Mouse (Mus musculus) MEL (cell line): ENCODE results near the gene Nfasc. TPM values are rescaled to one million over a fixed set of nuclear protein-coding genes. Genes with fewer than 3 reads are reported as not detected.

Experiments
- DNase-seq: peaks from one replicate; pipeline ENCODE4 v3.0.0; 2011; ENCODE audit warnings: low read depth, low spot score
- H3K27ac ChIP-seq: 2 replicates; pipeline ENCODE4 v1.5.1; 2012; ENCODE audit warnings: low read depth, mild to moderate bottlenecking, control low read depth, low read length, moderate library complexity; ENCODE audit not compliant: control insufficient read depth
- H3K27me3 ChIP-seq, 2 experiments: fragments of 150-350 bp in 1 of 2; sonication (generic) in 1 of 2; 2 replicates each; pipeline ENCODE4 v1.6.1; 2012; ENCODE audit warnings: low read length in 2 of 2, mild to moderate bottlenecking in 2 of 2, improper control_type of control experiment in 1 of 2, moderate library complexity in 1 of 2; ENCODE audit not compliant: insufficient read depth in 2 of 2, control insufficient read depth in 1 of 2
- H3K36me3 ChIP-seq, 2 experiments: 2 replicates each; pipeline ENCODE4 v1.6.1; 2012 to 2014; ENCODE audit warnings: low read length in 2 of 2, improper control_type of control experiment in 1 of 2, inconsistent platforms in 1 of 2, mild to moderate bottlenecking in 1 of 2; ENCODE audit not compliant: insufficient read depth in 2 of 2, control insufficient read depth in 1 of 2
- H3K4me1 ChIP-seq, 2 experiments: fragments of 150-350 bp in 1 of 2; sonication (generic) in 1 of 2; 2 replicates each; pipeline ENCODE4 v1.6.1; 2012; ENCODE audit warnings: low read length in 2 of 2, improper control_type of control experiment in 1 of 2, mild to moderate bottlenecking in 1 of 2; ENCODE audit not compliant: insufficient read depth in 2 of 2, control insufficient read depth in 1 of 2
- H3K4me3 ChIP-seq, 2 experiments: fragments of 150-350 bp in 1 of 2; sonication (generic) in 1 of 2; 2 replicates each; pipeline ENCODE4 v1.5.1; 2012; ENCODE audit warnings: low read depth in 2 of 2, low read length in 2 of 2, mild to moderate bottlenecking in 2 of 2, moderate library complexity in 2 of 2, control low read depth in 1 of 2, improper control_type of control experiment in 1 of 2; ENCODE audit not compliant: control insufficient read depth in 1 of 2, insufficient read depth in 1 of 2
- H3K79me2 ChIP-seq: 2 replicates; pipeline ENCODE4 v1.6.1; 2012; ENCODE audit warnings: mild to moderate bottlenecking, low read length, moderate library complexity; ENCODE audit not compliant: control insufficient read depth, poor library complexity, insufficient read depth
- H3K9ac ChIP-seq: 2 replicates; pipeline ENCODE4 v1.6.1; 2012; ENCODE audit warnings: low read depth, mild to moderate bottlenecking, control low read depth, low read length, moderate library complexity; ENCODE audit not compliant: control insufficient read depth, poor library complexity, severe bottlenecking
- H3K9me3 ChIP-seq: fragments of 150-350 bp; sonication (generic); replicated peaks from 2 replicates; pipeline ENCODE4 v1.6.1; 2012; ENCODE audit warnings: mild to moderate bottlenecking, low read length, improper control_type of control experiment, moderate library complexity; ENCODE audit not compliant: insufficient read depth
- CHD1 ChIP-seq: IDR thresholded peaks from 2 replicates; pipeline ENCODE4 v1.6.1; 2012; ENCODE audit warnings: low read depth, mild to moderate bottlenecking, inconsistent platforms, low read length, improper control_type of control experiment
- CTCF ChIP-seq, 3 experiments: IDR thresholded peaks in 2 of 3; conservative IDR thresholded peaks in 1 of 3; 2 replicates each; pipeline ENCODE4 v1.5.1; 2011 to 2012; ENCODE audit warnings: low read length in 3 of 3, low read depth in 2 of 3, mild to moderate bottlenecking in 2 of 3, improper control_type of control experiment in 1 of 3, inconsistent platforms in 1 of 3, mixed read lengths in 1 of 3, moderate library complexity in 1 of 3; ENCODE audit not compliant: control insufficient read depth in 1 of 3, insufficient read depth in 1 of 3, poor library complexity in 1 of 3, severe bottlenecking in 1 of 3
- E2F4 ChIP-seq: IDR thresholded peaks from 2 replicates; pipeline ENCODE4 v1.6.1; 2011; ENCODE audit warnings: low read depth, low read length, improper control_type of control experiment, borderline replicate concordance
- ELF1 ChIP-seq: IDR thresholded peaks from 2 replicates; pipeline ENCODE4 v1.6.1; 2014; ENCODE audit warnings: low read depth, mild to moderate bottlenecking, inconsistent platforms, low read length, improper control_type of control experiment, moderate library complexity
- EP300 ChIP-seq, 2 experiments: IDR thresholded peaks; 2 replicates each; pipeline ENCODE4 v1.6.1; 2011; ENCODE audit warnings: improper control_type of control experiment in 2 of 2, low read length in 2 of 2, low read depth in 1 of 2, mild to moderate bottlenecking in 1 of 2
- ETS1 ChIP-seq: IDR thresholded peaks from 2 replicates; pipeline ENCODE4 v1.6.1; 2012; ENCODE audit warnings: low read depth, mild to moderate bottlenecking, inconsistent platforms, low read length, improper control_type of control experiment, moderate library complexity
- GATA1 ChIP-seq: IDR thresholded peaks from 2 replicates; pipeline ENCODE4 v1.6.1; 2011; ENCODE audit warnings: low read depth, low read length, improper control_type of control experiment
- KAT2A ChIP-seq: conservative IDR thresholded peaks from 2 replicates; pipeline ENCODE4 v1.6.1; 2012; ENCODE audit warnings: low read depth, low read length, improper control_type of control experiment, inconsistent platforms
- MEF2A ChIP-seq: IDR thresholded peaks from 2 replicates; pipeline ENCODE4 v1.6.1; 2014; ENCODE audit warnings: low read depth, mild to moderate bottlenecking, inconsistent platforms, low read length, improper control_type of control experiment; ENCODE audit not compliant: poor library complexity, insufficient replicate concordance, severe bottlenecking; ENCODE audit errors: extremely low read depth
- MXI1 ChIP-seq: IDR thresholded peaks from 2 replicates; pipeline ENCODE4 v1.6.1; 2011; ENCODE audit warnings: mild to moderate bottlenecking, low read depth, low read length, improper control_type of control experiment
- MYC ChIP-seq: IDR thresholded peaks from 2 replicates; pipeline ENCODE4 v1.6.1; 2011; ENCODE audit warnings: low read depth, mild to moderate bottlenecking, low read length, improper control_type of control experiment, moderate library complexity
- NELFE ChIP-seq: IDR thresholded peaks from 2 replicates; pipeline ENCODE4 v1.6.1; 2011; ENCODE audit warnings: low read depth, low read length, improper control_type of control experiment
- POLR2A ChIP-seq, 2 experiments: IDR thresholded peaks; 2 replicates each; pipeline ENCODE4 v1.6.1; 2011 to 2012; ENCODE audit warnings: low read length in 2 of 2, mild to moderate bottlenecking in 2 of 2, control low read depth in 1 of 2, improper control_type of control experiment in 1 of 2, low read depth in 1 of 2, moderate library complexity in 1 of 2; ENCODE audit not compliant: control insufficient read depth in 1 of 2, insufficient read depth in 1 of 2, poor library complexity in 1 of 2
- RAD21 ChIP-seq: IDR thresholded peaks from 2 replicates; pipeline ENCODE4 v1.6.1; 2011; ENCODE audit warnings: mild to moderate bottlenecking, low read depth, low read length, improper control_type of control experiment
- RCOR1 ChIP-seq: IDR thresholded peaks from 2 replicates; pipeline ENCODE4 v1.6.1; 2012; ENCODE audit warnings: low read depth, mild to moderate bottlenecking, inconsistent platforms, low read length, improper control_type of control experiment
- SIN3A ChIP-seq: IDR thresholded peaks from 2 replicates; pipeline ENCODE4 v1.6.1; 2012; ENCODE audit warnings: low read length, improper control_type of control experiment, inconsistent platforms
- SMC3 ChIP-seq: IDR thresholded peaks from 2 replicates; pipeline ENCODE4 v1.6.1; 2011; ENCODE audit warnings: low read depth, low read length, improper control_type of control experiment
- TBP ChIP-seq: IDR thresholded peaks from 2 replicates; pipeline ENCODE4 v1.8.0; 2011; ENCODE audit warnings: low read depth, low read length, improper control_type of control experiment
- TCF12 ChIP-seq: IDR thresholded peaks from 2 replicates; pipeline ENCODE4 v1.6.1; 2014; ENCODE audit warnings: low read depth, mild to moderate bottlenecking, inconsistent platforms, low read length, improper control_type of control experiment, moderate library complexity
- UBTF ChIP-seq: IDR thresholded peaks from 2 replicates; pipeline ENCODE4 v1.6.1; 2012; ENCODE audit warnings: low read depth, mild to moderate bottlenecking, inconsistent platforms, low read length, improper control_type of control experiment, moderate library complexity, borderline replicate concordance; ENCODE audit not compliant: insufficient read depth
- USF2 ChIP-seq, 2 experiments: IDR thresholded peaks; 2 replicates each; pipeline ENCODE4 v1.6.1; 2011 to 2012; ENCODE audit warnings: improper control_type of control experiment in 2 of 2, low read length in 2 of 2, borderline replicate concordance in 1 of 2, inconsistent platforms in 1 of 2, low read depth in 1 of 2, mild to moderate bottlenecking in 1 of 2; ENCODE audit not compliant: insufficient read depth in 1 of 2
- ZKSCAN1 ChIP-seq: IDR thresholded peaks from 2 replicates; pipeline ENCODE4 v1.6.1; 2012; ENCODE audit warnings: low read depth, mild to moderate bottlenecking, inconsistent platforms, low read length, improper control_type of control experiment, moderate library complexity
- ZMIZ1 ChIP-seq: IDR thresholded peaks from 2 replicates; pipeline ENCODE4 v1.6.1; 2012; ENCODE audit warnings: low read depth, mild to moderate bottlenecking, inconsistent platforms, low read length, improper control_type of control experiment, moderate library complexity
- polyA plus RNA-seq, 2 experiments: library from polyadenylated mRNA; stranded (reverse) in 1 of 2; unstranded in 1 of 2; fragments of >175 nt in 1 of 2; fragments of >200 nt in 1 of 2; gene quantifications; 2 replicates each; pipeline versions ENCODE4 v1.2.1 to v1.2.4; 2012; ENCODE audit warnings: low replicate concordance in 2 of 2, low read depth in 1 of 2; ENCODE audit not compliant: insufficient read length in 2 of 2, insufficient read depth in 1 of 2, missing spikeins in 1 of 2
- total RNA-seq: library from RNA; depleted of rRNA; stranded (reverse); fragments of 300-350 nt; gene quantifications from 2 replicates; pipeline ENCODE4 v1.2.3, GENCODE M21; 2012

Gene Nfasc
- total and polyA plus RNA-seq, 3 experiments: not detected

DNA sequence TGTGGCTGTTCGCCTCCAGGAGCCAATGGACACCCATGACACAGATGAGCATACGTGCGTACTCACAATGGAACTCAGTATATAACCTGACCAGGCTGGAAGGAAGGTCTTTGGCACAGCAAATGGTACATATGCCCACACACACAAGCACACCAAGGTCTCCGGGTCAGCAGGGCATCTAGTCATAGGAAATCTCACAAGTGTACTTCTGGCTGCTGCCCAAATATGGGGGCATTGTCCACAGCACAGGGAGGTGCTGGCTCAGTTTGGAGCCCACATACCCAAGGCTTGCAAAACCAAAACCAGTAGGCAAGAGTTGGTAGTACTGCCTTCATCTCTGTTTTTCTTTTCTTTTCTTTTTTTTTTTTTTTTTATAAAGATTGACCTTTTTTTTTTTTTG is 206.1 kb downstream of the Nfasc start:
- no peaks in the 10 kb centered on the region for H3K4me1 ChIP-seq
- no peaks in the 10 kb centered on the region for H3K79me2 ChIP-seq
- peaks cover 4 to 10% of the 10 kb centered on the region in 2 experiments; a peak in 3 of 4 replicates for H3K27me3 ChIP-seq
- H3K27ac ChIP-seq: no peak overlapping the region
- H3K4me3 ChIP-seq: no peak overlapping the region
- no peak overlapping the region for H3K9ac ChIP-seq
- DNase-seq: no peak
- no peak for TF ChIP-seq MEF2A
- TF ChIP-seq MXI1: no peak
- no peak for TF ChIP-seq ZKSCAN1
- no peak for TF ChIP-seq SMC3
- no peak for TF ChIP-seq RCOR1
- TF ChIP-seq EP300 (IDR thresholded peaks at IDR 0.05; ENCODE audit: low read depth in 1 of 2, low read length in 2 of 2): no peak
- no peak for TF ChIP-seq E2F4
- no peak for TF ChIP-seq ELF1
- TF ChIP-seq ZMIZ1: no peak
- TF ChIP-seq MYC: no peak
- no peak for TF ChIP-seq TBP
- TF ChIP-seq ETS1: no peak
- TF ChIP-seq RAD21: no peak
- TF ChIP-seq CTCF (IDR thresholded peaks at IDR 0.05 in 2 of 3, conservative IDR thresholded peaks at IDR 0.05 in 1 of 3; ENCODE audit: control insufficient read depth in 1 of 3, insufficient read depth in 1 of 3, low read depth in 2 of 3, low read length in 3 of 3, poor library complexity in 1 of 3, severe bottlenecking in 1 of 3): no peak
- no peaks in the 10 kb centered on the region for H3K36me3 ChIP-seq
- no peaks in the 10 kb centered on the region for H3K9me3 ChIP-seq

GRCm38 (mm10) chr1:132533840-132534239 is 207.8 kb downstream of the Nfasc start:
- DNase-seq: no peak
- no peak overlapping the region for H3K4me3 ChIP-seq
- H3K4me1 ChIP-seq: no peaks in the 10 kb centered on the region
- TF ChIP-seq MYC (no peak), EP300 (IDR thresholded peaks at IDR 0.05; ENCODE audit: low read depth in 1 of 2, low read length in 2 of 2) (no peak), NELFE (no peak), POLR2A (IDR thresholded peaks at IDR 0.05; ENCODE audit: control insufficient read depth in 1 of 2, insufficient read depth in 1 of 2, low read depth in 1 of 2, low read length in 2 of 2, poor library complexity in 1 of 2) (no peak), ZKSCAN1 (no peak), MXI1 (no peak), TCF12 (no peak), RCOR1 (no peak), CHD1 (no peak), SIN3A (no peak), MEF2A (no peak), UBTF (no peak), USF2 (IDR thresholded peaks at IDR 0.05; ENCODE audit: borderline replicate concordance in 1 of 2, insufficient read depth in 1 of 2, low read depth in 1 of 2, low read length in 2 of 2) (no peak), ETS1 (no peak), SMC3 (no peak), GATA1 (no peak), KAT2A (no peak), ZMIZ1 (no peak)
- H3K36me3 ChIP-seq: no peaks in the 10 kb centered on the region
- peaks cover 6 to 12% of the 10 kb centered on the region in 2 experiments; a peak in 3 of 4 replicates for H3K27me3 ChIP-seq
- H3K9me3 ChIP-seq: no peaks in the 10 kb centered on the region
- H3K79me2 ChIP-seq: no peaks in the 10 kb centered on the region
- H3K9ac ChIP-seq: no peak overlapping the region
- no peak overlapping the region for H3K27ac ChIP-seq
